Mouse (Mus musculus) heart, postnatal 10 days (tissue): Measurements from ENCODE around the gene Zfhx3. TPM values are rescaled to one million over a fixed set of nuclear protein-coding genes. Genes with fewer than 3 reads are reported as not detected.
A peak's percentile ranks its signal among the peaks of the same experiment; 100 is the strongest.

ENCODE experiments used
- DNase-seq, 2 experiments: peaks; one replicate each; pipeline ENCODE4 v3.0.0; 2021
- intact Hi-C: fragments of 180-260 bp; cut with DNase I; formaldehyde crosslinking; loops from one replicate; pipeline ENCODE4 v1.15.1; 2025
- total RNA-seq, 2 experiments: library from RNA; stranded (reverse); gene quantifications; 2 replicates each; pipeline ENCODE4 v1.2.3; 2021

Zfhx3 gene
- total RNA-seq, 2 experiments from 2014 or later: 10.8 TPM

DNA sequence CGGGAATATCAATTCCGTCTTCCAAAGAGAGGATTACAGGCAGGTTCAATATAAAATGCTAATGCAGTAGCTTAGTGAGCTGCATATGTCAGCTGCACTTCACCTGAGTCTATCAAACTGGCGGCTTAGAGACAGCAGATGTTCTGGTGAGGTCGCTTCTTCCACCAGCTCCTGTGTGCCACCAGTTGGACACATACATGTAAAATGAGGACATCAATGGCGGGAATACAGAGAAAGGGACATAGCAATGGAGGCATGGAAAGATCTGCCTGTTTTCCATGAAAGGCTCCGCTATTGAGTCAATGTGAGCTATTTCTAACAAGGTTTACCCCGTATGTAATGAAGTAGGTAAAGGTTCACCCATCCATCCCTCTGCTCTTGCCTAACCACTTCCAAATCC, 587.0 kb downstream of the Zfhx3 start:
- intact Hi-C loops: no loop called here

DNA sequence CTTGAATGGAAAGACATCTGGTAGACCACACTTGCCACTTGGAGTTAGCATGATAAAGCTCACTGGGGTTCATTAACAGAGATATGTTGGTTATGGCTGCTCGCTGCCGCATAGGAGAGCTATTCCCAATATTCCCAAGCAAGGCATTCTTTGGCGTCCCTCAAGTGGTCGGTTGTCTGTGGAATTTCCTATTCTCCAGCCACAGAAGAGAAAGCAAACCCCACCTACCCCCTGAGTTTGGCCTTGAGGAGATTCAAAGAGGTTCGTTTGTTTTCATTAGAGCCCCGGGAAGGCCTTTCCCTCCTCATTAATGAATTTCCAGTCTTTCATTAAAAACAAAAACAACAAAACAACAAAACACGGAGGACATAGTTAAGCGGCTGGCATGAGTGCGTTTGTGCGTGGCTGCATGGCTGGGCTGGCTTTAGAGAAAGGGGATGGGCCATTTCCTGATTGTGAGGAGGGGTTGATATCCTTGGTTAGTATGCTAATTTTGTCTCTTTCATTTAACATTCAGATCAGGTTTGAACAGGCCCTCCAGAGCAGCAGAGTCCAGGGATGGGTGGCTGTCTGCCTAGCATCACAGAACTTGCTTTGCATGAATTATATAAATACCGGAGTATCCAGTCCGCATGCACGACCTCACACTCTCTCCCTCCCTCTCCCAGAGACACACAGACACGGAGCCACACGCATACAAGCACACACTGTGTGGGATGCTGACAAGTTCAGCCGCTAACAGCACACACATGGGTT, 592.9 kb downstream of the Zfhx3 start:
- no peak for DNase-seq
- intact Hi-C loops: no loop called here

More for the DNA sequence above, 587.0 kb downstream of the Zfhx3 start:
- DNase-seq: no peak

DNA sequence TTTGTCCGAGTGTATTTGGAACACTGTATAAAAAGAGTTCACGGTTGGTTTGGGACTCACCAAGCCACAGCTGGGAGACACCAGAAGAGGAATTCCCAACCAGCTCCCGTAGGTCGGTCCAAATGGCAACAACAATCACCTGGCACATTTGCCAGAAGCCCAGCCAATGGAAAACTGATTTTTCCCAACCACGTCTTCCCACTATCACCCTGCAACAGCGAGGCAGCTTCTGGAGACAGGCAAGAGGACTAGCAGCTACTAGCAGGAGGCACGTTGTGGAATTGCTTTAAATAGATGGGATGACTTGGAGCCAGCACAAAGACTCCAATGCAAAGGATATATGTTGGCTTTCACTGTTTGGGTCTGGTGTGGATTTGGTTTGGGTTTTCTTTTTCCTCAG, 593.7 kb downstream of the Zfhx3 start:
- intact Hi-C loops: no loop called here

DNA sequence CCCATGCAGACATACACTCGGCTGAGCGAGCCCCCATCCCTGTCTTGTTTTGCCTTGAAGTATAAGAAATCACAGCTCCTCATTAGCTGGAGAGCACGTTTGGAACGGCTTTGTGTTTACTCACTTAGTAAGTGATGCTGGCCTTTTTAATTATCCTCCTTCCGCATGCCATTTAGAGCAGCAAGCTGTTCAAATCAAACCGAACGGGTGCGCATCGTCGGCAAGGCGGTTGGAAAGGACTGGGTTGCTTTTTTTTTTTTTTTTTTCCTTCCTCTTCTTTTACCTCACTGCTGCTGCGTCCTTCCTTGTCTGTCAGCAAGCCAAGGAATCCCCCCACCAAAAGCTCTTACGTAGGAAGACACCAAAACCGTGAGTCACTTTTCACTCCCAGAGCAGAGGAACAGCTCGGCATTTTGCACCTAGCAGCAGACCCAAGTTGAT, 594.5 kb downstream of the Zfhx3 start:
- intact Hi-C loops: no loop called here
- no peak for DNase-seq

More for the DNA sequence above, 593.7 kb downstream of the Zfhx3 start:
- DNase-seq: no peak

DNA sequence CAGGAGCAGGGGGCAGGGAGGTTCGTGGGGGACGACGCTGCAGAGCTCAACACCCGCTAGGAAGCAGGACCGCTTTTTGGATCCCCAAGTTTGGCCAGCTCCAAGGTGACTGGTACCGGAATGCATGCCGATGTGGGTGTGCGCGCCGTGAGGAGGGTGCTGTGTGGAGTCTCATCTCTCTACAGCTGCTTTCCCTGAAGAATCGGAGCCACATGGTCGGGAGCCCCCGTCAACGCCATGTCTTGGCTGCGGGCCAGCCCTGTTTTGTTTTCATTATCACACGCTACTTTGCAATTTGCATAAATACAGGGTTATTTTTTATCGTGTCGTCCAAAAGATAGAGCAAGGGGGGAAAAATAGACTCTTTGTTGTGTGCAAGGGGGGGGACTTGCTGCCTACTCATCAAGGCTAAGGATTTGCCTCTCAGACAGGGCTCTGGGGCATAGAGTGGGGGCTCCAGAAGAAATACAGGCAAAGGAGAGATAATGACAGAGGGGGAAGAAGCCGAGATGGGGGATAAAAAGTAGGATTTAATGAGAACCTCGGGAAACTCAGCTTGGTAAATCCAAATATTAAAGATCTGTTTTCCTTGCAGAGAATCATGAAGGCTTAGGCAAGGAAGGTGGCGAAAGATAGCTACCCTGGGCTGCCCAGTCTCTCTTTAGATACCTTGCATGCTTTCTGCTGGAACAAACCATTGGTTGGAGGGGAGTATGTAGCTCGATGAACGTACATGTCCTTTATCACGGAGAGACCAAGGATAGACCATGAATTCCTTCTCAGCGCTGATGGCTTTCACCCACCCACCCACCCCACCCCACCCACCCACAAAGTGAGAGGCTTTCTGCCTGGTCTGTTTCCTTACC, 595.5 kb downstream of the Zfhx3 start:
- intact Hi-C loops: no loop called here
- no peak for DNase-seq

DNA sequence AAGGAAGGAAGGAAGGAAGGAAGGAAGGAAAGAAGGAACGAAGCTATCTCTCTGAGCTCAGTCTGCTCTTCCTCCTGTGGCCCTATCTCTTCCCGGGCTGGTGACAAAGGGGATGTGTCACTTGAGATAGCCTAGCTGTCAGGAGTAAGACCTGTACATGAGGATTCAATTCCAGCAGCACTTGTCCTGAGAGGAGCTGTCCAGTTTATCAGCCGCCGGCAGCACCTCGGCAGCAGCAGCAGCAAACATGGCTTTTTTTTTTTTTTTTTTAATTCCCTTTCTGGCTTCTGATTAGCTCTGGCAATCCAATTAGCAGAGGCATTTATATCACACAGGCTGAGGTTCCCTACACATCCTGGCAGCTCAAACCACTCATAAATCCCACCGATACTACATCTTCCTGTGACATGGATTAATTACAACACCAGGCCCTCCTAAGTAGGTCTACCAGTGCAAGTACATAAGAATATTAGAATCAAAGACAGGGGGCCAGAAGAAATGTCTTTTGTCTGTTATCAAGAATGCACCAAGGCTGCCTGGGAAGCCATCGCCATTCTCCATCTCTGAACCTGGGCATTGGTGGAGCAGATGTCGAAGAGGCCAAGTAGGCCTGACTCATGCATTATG, 596.6 kb downstream of the Zfhx3 start:
- intact Hi-C loops: no loop called here
- no peak for DNase-seq

DNA sequence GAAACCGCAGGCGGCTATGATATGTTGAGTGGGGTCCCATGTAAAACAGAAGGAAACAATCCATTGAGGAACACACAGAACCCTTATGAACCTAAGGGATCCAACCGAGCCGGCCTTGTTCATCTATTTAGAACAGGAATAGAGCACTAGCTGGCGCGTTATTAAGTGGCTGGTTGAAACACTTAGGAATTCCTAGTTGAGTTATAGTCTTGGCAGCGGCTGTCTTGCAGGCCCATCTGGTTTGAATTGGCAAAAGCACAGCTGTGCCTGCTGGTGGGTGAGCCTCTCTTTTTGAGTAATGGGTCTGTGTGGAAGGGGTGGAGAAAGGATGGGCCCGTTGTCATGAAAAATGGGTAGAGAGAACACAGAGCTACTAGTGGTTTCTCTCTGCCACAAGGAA, 610.1 kb downstream of the Zfhx3 start:
- DNase-seq: no peak
- intact Hi-C loops: no loop called here

DNA sequence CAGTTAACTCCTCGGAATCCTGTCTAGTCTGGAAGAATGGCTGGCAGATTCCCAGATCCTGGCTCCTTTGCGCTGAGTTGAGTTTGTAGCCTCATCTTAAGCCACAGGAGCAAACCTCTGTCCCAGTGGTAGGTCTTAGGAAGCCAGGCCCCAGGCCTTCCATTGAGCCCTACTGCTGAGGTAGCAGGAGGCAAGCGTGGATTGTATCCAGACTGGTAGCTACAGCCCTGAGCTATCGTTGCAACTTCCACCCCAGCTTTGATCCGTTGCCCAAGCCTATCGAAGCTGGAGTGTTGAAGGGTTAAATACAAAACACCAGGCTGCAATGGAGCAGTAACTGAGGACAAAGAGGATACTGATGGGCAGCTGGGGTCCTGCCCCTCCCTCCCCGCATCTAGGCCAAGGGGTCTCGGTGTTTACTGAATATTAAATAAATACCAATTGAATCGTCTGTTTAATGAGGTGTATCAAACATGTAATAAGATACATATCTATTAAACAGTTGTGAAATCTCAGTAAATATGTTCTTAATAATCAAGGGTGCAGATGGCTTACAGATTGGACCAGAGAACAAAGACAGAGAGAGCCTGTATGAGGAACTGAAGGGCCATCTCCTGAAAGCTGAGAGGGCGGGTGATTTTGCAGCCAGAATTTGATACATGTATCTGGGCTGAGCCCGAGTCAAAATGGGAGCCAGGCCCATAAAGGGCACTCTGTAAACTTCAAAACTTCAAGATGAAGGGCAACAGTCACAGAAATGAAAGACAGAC, 611.5 kb downstream of the Zfhx3 start:
- DNase-seq: no peak
- intact Hi-C loops: no loop called here

DNA sequence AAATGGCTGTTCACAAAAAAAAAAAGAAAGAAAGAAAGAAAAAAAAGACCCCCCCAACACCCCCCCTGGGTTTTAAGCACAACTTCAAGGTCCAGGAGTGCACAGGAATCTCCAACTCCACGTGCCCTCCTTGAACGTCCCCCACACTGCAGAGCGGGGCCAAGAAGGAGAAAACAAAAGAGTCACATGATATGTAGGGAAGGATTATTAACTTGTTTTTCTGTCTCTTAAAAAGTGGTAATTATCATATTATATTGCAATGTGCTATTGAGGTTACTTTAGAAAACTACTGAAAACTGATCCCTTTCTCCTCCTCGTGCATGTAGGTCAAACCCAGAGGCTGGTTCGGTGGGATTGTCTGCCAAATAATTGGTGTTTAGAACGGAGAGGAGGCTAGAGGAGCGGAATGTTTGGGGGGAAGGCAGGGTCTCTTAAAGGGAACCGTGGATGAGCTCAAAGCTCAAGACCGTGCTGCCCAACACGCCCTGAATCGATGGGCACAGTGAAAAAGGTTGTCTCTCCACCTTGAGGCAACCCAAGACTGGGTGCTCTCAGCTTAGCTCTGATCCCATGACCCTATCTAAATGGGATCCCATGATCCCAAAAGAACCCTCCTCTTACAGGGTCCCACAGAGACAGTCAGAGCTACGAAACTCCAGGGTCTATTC, 612.3 kb downstream of the Zfhx3 start:
- no peak for DNase-seq
- intact Hi-C loops: no loop called here

DNA sequence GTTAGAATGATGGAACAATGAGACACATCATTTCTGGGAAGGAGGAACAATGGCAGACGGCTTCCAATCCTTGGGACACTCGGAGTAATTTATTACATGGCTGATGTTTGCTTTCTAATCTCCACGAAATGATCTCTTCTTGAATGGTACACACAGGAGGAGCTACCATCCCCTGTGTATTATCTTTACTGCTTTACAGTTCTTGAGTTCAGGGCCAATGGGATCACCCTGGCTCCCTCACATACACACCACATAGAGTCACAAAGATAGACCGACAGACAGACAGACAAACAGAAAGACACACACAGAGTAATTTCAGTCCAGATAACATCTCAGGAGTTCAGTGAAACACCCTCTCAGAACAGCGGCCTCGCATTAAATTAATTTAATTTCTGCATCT, 621.0 kb downstream of the Zfhx3 start:
- intact Hi-C loops: no loop called here
- DNase-seq: no peak

DNA sequence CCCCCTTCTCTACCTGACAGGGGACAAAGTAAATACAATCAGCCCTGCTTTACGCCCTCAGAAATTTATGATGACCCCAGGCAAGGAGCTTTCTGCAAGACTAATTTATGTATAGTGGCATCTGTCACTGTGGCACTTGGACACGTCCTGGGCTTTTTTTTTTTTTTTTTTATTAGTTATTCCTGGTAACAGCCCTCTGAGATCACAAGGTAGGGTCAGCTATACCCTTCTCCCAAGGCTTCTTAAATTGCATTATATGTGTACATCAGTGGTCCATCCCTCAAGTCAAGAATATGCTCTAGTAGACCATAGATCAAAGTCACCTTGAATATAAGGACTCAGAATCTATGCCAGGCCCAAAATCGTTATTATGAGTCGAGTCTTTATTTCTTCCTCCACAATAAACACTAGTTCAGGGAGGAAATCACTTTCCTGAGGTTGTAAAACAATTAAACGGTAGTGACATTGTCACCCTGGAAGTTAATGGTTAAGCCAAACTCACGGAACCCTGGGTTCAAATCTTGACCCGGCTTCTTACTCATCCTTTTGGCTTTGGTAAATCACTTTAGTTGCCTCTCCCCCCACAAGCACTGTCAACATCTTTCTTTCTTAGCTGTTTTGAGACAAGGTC, 621.6 kb downstream of the Zfhx3 start:
- no peak for DNase-seq
- intact Hi-C loops: no loop called here

DNA sequence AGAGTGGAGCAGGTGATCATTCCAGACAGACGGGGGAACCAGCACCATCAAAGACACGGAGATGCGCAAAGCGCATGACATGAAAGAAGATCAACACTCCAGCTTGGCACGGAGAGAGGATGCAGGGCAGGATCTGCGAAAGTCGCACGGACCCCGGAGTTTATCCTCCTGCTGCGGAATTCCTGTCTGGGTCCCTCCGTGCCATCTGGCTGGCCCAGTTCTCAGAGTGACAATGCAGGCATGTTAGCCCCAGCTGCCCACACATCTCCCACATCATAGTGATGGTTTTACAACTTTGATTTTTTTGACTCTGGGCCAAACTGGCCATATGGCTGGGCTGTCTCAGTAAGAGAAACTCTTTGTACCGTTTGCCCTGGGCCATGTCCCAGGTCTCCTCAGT, 623.6 kb downstream of the Zfhx3 start:
- no peak for DNase-seq
- intact Hi-C loops: no loop called here

DNA sequence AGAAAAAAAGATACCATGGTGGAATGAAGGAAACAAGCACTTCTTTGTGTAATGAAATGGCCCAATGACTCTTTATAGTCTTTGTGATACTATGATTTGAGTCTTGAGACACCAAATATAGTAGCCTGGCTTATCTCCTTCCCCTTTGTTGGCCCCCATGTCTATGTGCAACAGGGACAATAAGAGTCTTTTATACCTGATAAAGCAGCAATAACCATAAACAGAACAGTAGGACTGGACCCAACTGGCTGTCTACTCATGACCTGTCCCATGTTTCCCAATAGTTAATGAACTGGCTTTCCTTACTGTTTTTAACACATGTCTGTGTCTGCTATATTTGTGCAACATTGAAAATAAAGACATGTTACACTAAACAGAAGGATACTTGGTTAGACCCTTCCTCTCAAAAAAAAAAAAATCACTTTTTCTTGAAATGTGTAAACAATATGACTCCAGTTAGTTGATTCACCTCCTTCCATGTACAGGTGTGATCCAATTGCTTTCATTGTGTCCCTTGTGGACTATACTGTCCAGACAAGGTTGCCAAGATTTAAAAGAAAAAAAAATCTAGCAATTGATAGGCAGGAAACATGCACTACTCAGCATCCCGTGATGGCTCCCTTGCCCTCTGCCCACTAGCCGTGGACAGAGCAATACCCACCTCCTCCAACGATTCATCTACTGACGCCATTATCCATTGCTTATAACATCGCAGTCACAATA, 631.0 kb downstream of the Zfhx3 start:
- no peak for DNase-seq
- intact Hi-C loops: loop anchor here (1.0 to 10.0 kb wide), 5 partner anchors 139 to 614 kb away; no protein-coding TSS in a partner anchor

DNA sequence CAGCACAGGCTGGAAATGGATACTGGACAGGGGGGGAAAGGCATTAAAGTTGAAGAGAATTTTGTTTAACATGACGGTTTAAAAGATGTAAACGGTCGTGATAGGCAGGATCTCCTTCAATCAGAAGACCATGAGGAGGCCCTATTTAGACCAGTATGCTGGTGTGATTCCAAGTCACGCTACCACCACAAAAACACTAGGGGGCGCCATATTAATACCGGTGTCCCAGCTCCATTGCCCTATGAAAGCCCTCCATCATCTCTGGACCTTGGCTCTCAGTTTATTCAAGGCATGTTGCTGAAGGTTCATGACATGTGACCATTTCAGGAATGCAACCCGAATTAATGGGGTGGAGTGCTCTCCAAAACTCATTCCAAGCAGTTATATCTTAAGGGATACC, 631.7 kb downstream of the Zfhx3 start:
- intact Hi-C loops: loop anchor here (1.0 to 10.0 kb wide), 5 partner anchors 138 to 613 kb away; no protein-coding TSS in a partner anchor

DNA sequence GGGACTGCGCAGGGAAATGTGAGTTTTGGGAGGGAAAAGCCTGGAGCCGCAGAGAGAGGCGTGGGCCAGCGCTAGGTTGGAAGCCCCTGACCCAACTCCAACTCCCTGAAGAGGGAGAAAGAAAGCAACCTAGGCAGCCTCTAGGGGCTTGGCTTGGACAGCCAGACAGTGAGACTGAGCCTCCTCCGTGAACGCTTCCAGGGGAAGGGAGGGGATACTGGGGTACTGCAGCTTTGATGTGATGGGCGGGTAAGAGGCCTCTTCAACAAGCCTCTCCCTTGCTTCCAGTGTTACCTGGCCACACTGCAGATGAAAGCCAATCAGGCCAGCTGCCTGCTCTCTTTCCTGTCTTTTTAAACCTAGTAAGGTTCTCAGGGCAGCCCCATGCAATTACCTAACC, 635.1 kb downstream of the Zfhx3 start:
- intact Hi-C loops: loop anchor here (10.0 kb wide), 2 partner anchors 207 to 437 kb away; no protein-coding TSS in a partner anchor
- no peak for DNase-seq

More for the DNA sequence above, 631.7 kb downstream of the Zfhx3 start:
- peak; percentile 70 to 83 for DNase-seq

DNA sequence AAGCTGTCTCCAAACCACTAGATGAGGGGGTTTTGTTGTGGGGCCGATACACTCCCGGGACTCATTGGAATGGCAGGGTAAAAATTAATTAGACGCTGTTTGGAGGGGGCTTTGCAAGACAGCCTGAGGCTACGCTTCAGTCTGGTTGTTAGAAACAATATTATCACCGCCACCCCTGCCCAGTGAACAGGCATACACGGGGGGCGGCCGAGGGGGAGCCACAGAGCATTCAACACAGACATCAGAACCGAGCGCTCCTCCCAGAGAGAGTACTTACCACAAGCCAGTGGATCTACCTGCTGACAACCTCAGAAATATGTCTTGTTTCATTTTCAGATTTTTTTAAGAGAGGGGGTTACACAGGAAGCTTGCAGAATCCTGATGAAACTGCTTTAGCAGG, 635.9 kb downstream of the Zfhx3 start:
- DNase-seq: no peak
- intact Hi-C loops: loop anchor here (10.0 kb wide), 2 partner anchors 206 to 436 kb away; no protein-coding TSS in a partner anchor

DNA sequence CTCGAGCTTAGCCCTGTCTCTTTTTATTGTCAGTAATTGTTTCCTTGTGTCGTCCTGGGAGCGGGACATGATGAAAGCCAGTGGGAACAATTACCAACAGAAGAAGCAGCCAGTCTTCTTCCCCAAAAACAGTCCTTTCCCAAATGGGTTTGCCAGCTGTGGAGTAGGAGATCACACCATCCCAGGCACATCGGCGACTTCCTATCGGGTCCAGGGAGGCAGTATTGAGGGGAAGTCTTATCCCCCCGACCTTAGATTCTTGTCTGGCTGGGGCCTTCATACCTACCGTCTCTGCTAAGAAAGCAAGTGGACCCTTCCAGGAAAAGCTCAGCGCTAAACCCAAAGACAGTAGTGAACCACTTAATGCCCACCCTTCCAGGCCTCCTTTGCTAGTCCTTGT, 637.4 kb downstream of the Zfhx3 start:
- intact Hi-C loops: loop anchor here (10.0 kb wide), 2 partner anchors 205 to 435 kb away; no protein-coding TSS in a partner anchor

DNA sequence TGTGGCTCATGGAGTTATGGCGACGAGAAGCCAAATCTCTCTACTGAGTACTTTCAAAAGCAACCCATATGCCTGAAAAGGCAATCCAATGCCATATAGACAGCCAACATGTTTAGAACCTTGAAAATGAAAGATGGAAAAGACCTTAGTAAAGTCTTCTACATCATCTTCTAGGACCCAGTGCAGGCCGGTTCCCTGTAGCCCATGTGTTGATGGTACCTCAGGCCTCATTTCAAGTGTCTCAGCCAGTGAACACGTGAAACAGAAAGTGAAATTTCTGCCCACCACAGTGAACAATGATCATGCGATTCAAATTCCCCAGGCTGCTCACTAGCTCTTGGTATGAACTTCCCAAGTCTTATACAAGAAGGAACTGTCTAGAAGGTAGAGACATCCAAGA, 637.9 kb downstream of the Zfhx3 start:
- no peak for DNase-seq
- intact Hi-C loops: no loop called here

More for the DNA sequence above, 637.4 kb downstream of the Zfhx3 start:
- no peak for DNase-seq

DNA sequence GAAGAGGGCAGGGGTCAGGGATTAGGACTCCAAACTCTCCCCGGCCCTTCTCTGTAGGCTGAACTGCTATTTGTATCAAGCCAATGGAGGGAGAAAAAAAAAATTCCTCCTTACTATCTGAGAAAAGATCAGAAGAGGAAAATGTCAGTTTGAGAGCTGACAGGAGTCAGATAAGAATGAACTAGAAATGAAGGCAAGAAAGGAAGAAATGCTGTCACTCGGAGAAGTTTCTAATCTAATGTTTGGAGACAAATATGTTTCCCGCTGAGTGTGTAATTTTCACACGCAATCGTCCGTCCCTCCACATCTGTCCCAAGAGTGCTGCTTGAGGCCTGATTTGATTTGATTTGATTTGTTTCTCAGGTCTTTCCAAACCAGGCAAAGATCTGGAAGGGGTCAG, 639.1 kb downstream of the Zfhx3 start:
- DNase-seq: no peak
- intact Hi-C loops: no loop called here
